Mouse (Mus musculus) testis, adult 2 months (tissue): Measurements from ENCODE around the gene Nrn1l. TPM values are rescaled to one million over a fixed set of nuclear protein-coding genes. Genes with fewer than 3 reads are reported as not detected.

Experiments used
- H3K27ac ChIP-seq: fragments of 200-500 bp; 2 replicates; pipeline ENCODE4 v1.5.1; 2012; ENCODE audit warnings: low read depth, low read length; ENCODE audit not compliant: control insufficient read depth, insufficient read depth
- H3K27me3 ChIP-seq: fragments of 200-500 bp; 2 replicates; pipeline ENCODE4 v1.6.1; 2012; ENCODE audit warnings: mild to moderate bottlenecking, low read length, moderate library complexity; ENCODE audit not compliant: control insufficient read depth, insufficient read depth
- H3K36me3 ChIP-seq: fragments of 200-500 bp; 2 replicates; pipeline ENCODE4 v1.6.1; 2012; ENCODE audit warnings: mild to moderate bottlenecking, low read length; ENCODE audit not compliant: control insufficient read depth, insufficient read depth
- H3K4me1 ChIP-seq: fragments of 200-500 bp; 2 replicates; pipeline ENCODE4 v1.6.1; 2012; ENCODE audit warnings: low read length; ENCODE audit not compliant: control insufficient read depth, insufficient read depth
- H3K4me3 ChIP-seq: fragments of 200-500 bp; 2 replicates; pipeline ENCODE4 v1.5.1; 2012; ENCODE audit warnings: low read depth, mild to moderate bottlenecking, low read length, moderate library complexity, mixed read lengths; ENCODE audit not compliant: control insufficient read depth
- CTCF ChIP-seq: fragments of 200-500 bp; IDR thresholded peaks from 2 replicates; pipeline ENCODE4 v1.5.1; 2012; ENCODE audit warnings: low read depth, mild to moderate bottlenecking, inconsistent platforms, low read length, moderate library complexity; ENCODE audit not compliant: control insufficient read depth, insufficient read depth, insufficient replicate concordance
- POLR2A ChIP-seq: fragments of 200-500 bp; IDR thresholded peaks from 2 replicates; pipeline ENCODE4 v1.6.1; 2012; ENCODE audit warnings: low read depth, mild to moderate bottlenecking, inconsistent platforms, low read length, moderate library complexity; ENCODE audit not compliant: control insufficient read depth
- polyA plus RNA-seq: library from polyadenylated mRNA; depleted of rRNA; stranded (reverse); fragments of >200 nt; gene quantifications from 2 replicates; pipeline ENCODE4 v1.2.3, GENCODE M21; 2012

Nrn1l gene
- polyA plus RNA-seq, 1 experiment: 5.0 TPM

- Histone ChIP-seq H3K27ac (peak within 1 kb of the TSS; percentile 92), H3K36me3 (no peaks in the 10 kb centered on the region), H3K27me3 (no peaks in the 10 kb centered on the region), H3K4me1 (peaks cover 12% of the 10 kb centered on the region), H3K4me3 (peak within 1 kb of the TSS; percentile 94)
- TF ChIP-seq POLR2A (peak; percentile 16; the same call in 1 of the 2 replicates), CTCF (peak; percentile 96; the same call in 1 of the 2 replicates)
These were observed 38.6 kb upstream of the Nrn1l start, which contains the start of gene Thap11 for GRCm38 (mm10) chr8:105854715-105855216. Gene Thap11, plus strand, starts transcription at chr8:105855132.

GRCm38 (mm10) chr8:105855248-105856167 is 37.9 kb upstream of the Nrn1l start:
- H3K27me3 ChIP-seq: no peaks in the 10 kb centered on the region
- TF ChIP-seq POLR2A (0 out of 2 replicates have a peak, but pooled peaks have one; percentile 16), CTCF (no peak)
- H3K4me3 ChIP-seq: peak overlapping the region; percentile 94
- peaks cover 12% of the 10 kb centered on the region for H3K4me1 ChIP-seq
- no peaks in the 10 kb centered on the region for H3K36me3 ChIP-seq
- H3K27ac ChIP-seq: peak overlapping the region; percentile 92

DNA sequence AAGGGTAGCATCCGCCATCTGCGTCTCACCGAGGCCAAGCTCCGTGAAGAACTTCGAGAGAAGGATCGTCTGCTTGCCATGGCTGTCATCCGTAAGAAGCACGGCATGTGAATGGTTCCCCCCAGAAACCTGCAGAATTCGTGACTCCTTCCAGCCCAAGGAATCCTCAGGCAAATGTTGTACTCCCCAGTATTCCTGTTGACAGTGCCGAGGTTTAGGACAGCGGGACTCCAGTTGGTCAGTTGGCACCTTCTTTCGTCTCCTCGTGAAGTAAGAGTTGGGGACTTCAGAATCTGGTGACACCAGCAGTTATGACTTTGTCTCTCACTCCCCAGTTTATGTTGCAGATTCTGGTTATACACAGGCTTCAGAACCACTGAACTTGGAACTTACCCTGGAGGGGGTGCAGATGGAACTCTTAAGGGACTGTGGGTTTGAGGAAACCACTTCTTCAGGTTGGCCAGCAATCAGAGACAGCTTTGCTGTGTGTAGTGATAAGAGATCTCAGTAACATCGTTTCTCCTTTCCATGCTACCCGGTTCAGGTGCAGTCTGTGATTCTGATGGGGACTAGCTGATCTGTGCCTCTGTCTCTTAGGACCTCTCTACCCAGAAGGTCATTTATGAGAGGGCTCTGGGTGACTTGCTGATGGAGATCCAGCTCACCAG is 37.1 kb upstream of the Nrn1l start:
- peak overlapping the region; percentile 94 for H3K4me3 ChIP-seq
- no peak overlapping the region for H3K27ac ChIP-seq
- no peaks in the 10 kb centered on the region for H3K27me3 ChIP-seq
- TF ChIP-seq CTCF (no peak), POLR2A (no peak)
- H3K4me1 ChIP-seq: peaks cover 10% of the 10 kb centered on the region
- no peaks in the 10 kb centered on the region for H3K36me3 ChIP-seq

DNA sequence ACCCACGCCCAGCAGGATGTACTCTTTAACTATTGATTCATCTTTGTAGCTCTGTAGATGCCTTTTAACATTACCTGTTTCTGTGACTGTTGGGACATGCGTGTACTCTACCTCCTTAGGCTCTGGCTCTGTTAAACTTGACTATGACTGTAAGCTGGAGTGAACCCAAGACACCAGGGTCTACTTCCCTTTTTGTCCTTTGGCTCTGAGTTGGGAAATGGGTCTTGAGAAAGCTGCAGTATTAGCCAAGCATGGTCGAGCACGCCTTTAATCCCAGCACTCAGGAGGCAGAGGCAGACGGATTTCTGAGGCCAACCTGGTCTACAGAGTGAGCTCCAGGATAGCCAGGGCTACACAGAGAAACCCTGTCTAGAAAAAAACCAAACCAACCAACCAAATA is 34.9 kb upstream of the Nrn1l start:
- Histone ChIP-seq H3K4me3 (no peak overlapping the region), H3K27me3 (no peaks in the 10 kb centered on the region), H3K4me1 (peaks cover 10% of the 10 kb centered on the region), H3K27ac (no peak overlapping the region), H3K36me3 (no peaks in the 10 kb centered on the region)
- no peak for TF ChIP-seq CTCF
- no peak for TF ChIP-seq POLR2A

- Histone ChIP-seq H3K27me3 (no peaks in the 10 kb centered on the region), H3K4me3 (no peak overlapping the region), H3K4me1 (peaks cover 9% of the 10 kb centered on the region), H3K27ac (no peak overlapping the region), H3K36me3 (no peaks in the 10 kb centered on the region)
- no peak for TF ChIP-seq POLR2A
- no peak for TF ChIP-seq CTCF
These were observed 34.1 kb upstream of the Nrn1l start for GRCm38 (mm10) chr8:105859314-105859713.

DNA sequence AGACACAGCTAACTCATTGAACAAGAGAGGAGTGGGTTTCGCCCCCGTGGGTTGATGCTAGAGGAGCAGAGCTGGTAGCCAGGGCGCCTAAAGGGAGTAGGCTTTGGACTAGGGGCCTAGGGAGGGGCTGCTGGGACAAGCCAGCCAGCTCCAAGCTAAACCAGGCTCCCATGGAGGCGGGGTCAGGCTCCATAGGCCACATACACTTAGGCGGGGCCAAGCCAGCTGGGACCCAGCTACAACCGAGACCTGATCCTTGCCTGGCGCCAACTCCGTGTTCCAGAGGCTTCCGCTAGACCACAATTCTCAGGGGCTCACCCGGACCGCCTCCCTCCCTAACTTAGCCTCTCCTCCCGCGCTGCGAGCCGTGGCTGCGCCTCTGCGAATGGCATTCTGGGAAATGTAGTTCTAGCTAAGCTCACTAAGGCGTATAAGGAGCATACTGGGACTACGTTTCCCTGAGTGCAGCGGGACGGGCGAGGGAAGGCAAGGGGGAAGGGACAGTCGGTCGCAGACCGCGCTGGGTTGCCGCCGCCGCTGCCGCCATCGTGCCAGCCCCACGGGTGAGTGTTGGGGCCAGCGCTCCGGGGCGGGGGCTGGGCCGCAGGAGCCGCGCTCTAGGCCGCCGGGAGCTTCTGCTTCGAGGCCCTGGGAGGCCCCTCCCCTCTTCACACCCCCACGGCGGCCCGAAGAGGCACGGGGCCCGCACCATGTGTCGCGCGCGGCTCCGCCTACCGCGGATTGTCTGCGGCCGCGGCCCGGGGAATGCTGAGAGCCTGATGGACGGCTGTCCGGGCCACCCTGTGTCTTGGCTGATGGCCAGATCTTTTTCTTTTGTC is 33.0 kb upstream of the Nrn1l start, which contains the start of gene Nutf2:
TSS of gene Nutf2 (plus strand) at position 438 of the 839 bp plus-strand sequence.
- TF ChIP-seq CTCF (no peak), POLR2A (peak; percentile 71)

More for the DNA sequence above, 33.0 kb upstream of the Nrn1l start, which contains the start of gene Nutf2:
- Histone ChIP-seq H3K27me3 (no peaks in the 10 kb centered on the region), H3K27ac (peak within 1 kb of the TSS; percentile 87), H3K4me3 (peak within 1 kb of the TSS; percentile 88), H3K36me3 (no peaks in the 10 kb centered on the region), H3K4me1 (peaks cover 8% of the 10 kb centered on the region)
